Mouse (Mus musculus): ENCODE results near the gene Apoc1.

Gene Apoc1

DNA sequence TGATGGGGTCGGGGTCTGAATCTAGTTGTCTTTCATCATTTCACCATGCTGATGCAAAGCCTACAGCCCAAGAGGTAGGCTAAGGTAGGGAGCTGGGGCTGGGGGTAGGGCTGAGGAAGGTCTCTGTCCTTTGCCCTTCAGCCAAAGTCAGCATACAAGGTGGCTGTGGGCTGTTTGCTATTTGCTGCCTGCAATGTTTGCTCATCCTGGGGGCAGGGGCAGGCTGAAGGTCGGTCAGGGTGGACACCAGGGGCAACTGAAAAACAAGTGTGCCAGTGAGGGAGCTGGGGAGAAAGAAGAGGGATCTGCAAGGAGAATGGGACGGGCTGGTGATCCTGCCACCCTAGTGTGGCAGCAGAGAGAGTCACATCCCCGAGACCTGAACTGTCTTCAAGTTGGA lies 7.1 kb downstream of the Apoc1 start:
- DNase-seq (ENCODE audit: low read depth, low spot score), result no peak

DNA sequence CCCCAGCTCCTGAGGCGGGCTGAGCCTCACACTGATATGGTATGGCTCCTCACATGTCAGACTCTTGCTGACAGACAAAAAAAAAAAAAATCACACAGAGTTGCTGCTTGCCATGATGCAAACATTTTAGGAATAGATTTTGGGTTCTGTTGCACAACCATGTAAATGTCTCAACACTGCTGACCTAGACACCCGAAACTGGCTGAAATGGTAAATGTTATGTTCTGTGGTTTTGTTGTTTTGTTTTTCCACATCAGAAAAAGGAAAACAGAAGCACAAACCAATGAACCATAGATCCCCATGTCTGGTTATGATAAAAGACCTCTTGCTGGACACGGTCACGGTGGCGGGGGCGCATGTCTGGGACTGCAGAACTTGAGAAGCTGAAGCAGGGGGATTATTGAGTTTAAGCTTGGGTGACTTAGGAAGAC lies 8.7 kb downstream of the Apoc1 start:
- DNase-seq (ENCODE audit: low read depth, low spot score), result no peak

DNA sequence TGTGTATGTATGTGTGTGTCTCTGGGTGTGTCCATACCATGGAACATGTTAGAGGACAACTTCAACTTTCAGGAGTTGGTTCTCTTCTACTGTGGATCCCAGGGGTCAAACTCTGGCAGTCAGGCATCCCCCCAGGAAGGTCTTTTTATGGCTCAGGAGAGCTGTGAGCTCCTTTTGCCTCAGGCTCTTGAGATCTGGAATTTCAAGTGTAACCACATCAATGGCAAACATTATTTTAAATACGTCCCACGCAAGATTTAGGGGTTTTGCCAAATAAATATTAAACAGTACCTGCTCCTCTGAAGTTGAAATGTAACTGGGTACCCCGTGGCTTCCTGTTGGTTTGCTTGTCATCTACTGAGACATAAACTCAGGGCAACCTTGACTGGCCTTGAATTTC lies 9.5 kb downstream of the Apoc1 start:
- no peak for DNase-seq (ENCODE audit: low read depth, low spot score)

DNA sequence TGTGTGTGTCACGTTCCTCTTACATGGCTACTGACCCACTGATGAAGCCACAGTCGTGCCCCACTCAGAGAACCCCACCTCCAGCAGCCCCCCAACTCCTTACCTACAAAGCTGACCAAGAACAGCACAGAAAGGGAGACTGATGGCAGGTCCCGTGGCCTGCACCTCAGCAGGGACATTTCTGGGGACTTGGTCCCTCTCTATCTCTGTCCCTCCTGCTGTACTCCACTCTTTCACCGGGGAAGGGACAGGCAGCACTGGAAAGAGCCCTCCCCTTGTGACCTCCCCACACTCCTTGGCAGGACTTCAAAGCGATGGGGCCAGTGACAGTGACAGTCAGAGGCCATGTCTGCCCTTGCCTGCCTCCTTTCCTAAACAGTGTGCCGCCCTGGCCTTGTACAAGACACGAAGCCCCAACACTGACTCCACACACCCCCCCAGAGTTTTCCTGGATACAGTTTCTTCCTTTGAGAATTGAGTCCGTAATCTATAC lies 11.2 kb downstream of the Apoc1 start, which contains the start of the genes Gm44805 and Apoc4:
Gene Gm44805 (minus strand): TSS at position 222 of the 493 bp plus-strand sequence.
Gene Apoc4 (minus strand): TSS at position 278 of the 493 bp plus-strand sequence.
- DNase-seq (ENCODE audit: low read depth, low spot score), result no peak

DNA sequence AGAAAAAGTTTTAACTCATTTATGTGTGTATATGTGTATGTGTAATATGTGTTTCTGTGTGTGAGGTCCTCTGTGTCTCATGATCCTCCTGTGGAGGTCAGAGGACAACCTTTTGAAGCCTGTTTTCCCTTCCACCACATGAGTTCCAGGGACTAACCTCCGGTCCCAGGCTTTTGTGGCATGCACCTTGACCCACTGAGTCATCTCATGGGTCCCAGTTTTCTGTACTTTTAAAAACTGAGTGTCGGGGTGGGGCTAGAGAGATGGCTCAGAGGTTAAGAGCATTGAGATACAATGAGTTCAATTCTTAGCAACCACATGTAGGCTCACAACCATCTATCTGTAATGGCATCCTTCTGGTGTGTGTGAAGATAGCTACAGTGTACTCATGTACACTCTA lies 11.8 kb downstream of the Apoc1 start:
- no peak for DNase-seq (ENCODE audit: low read depth, low spot score)

DNA sequence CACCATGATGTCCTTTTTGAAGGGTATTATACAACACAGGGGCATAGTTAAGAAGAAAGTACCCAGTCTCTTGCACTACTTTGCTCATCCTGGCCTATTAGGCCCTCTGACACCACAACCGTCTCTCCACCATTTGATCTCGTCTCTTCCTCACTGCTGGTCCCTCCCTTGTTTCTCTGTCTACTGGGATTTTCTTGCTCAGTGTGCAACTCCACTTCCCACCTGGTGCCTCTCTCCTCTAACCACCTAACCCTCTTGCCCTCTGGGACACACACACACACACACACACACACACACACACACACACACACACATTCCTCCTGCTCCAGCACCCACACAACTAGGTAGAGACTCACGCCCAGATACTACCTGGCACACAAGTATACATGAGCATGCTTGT lies 13.6 kb downstream of the Apoc1 start:
- no peak for DNase-seq (ENCODE audit: low read depth, low spot score)

DNA sequence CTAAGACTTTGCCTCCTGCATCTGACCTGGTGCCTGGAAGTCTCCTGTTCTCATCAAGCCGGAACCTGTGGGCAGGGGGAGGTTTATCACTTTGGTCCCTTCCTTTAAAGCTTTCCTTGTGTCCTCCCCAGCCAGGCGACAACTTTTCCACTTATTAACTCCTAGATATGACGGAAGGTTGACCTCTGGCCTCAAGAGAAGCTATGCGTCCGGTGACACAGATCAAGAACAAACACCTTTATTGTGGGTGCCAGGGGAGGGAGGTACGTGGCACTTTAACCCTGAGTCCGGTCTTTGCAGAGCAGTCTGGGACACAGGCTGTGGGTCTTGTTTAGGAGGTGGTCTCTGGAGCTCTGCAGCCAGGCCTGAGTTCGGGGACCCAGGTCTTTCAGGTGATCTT lies 14.6 kb downstream of the Apoc1 start, which contains the start of gene Apoc2:
Gene Apoc2 (minus strand): TSS at position 70 of the 400 bp plus-strand sequence.
- DNase-seq (ENCODE audit: low read depth, low spot score), result no peak

DNA sequence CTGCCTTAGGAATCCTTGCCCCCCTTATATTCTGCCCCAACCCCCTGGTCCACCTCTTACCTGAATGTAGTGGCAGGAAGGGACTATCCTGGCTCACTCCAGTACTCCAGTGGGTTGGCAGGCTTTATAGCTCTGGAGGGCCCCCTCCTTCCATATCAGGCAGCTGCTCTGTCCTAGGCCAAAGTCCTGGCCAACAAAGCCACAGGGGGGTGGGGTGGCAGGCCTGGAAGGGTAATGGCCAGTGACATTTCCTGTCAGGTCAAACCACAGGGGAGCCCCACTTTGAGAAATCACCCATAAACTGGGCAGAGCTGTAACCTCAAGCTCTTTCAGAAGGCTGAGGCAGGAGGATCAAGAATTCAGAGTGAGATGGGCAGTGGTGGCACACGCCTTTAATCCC lies 15.8 kb downstream of the Apoc1 start:
- no peak for DNase-seq (ENCODE audit: low read depth, low spot score)

DNA sequence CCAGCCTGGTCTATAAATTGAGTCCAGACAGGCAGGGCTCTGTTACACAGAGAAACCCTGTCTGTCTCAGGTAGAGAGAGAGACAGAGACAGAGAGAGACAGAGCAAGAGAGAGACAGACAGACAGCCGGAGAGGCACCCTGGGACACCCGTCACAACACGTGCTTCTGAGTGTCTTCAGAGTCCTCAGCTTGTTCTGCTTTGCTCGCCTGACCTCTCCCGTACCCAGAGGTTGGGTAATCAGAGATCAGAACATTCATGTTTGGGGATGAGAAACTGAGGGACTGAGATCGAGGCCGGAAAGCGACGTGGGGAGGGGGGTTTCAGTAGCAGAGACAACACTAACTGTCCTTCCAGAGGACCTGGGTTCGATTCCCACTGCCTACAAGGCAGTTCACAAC lies 16.6 kb downstream of the Apoc1 start:
- no peak for DNase-seq (ENCODE audit: low read depth, low spot score)

DNA sequence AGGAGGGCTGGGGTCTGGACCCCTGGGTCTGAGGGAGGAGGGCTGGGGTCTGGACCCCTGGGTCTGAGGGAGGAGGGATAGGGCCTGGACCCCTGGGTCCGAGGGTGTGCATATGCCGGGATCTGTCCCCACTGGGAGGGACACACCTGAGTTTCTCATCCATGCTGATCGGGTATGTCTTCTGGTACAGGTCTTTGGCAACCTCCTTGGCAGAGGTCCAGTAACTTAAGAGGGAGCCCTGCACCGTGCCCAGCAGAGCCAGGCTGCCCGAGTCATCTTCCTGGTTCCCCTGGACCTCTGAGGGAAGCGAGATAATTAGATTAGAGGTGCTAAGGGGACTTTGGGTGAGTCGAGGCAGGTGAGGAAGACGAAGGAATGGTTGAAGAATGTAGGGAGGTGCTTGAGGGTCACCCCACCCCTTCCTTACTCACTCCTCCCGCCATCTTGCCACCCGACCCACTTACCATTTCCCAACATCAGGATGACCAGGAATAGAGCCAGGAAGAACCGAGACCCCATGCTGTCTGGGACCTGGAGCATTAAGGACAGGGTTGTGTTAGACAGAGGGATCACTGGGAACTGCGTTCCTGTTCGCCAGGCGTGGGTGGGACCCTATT lies 19.3 kb downstream of the Apoc1 start:
- DNase-seq (ENCODE audit: low read depth, low spot score), result no peak

DNA sequence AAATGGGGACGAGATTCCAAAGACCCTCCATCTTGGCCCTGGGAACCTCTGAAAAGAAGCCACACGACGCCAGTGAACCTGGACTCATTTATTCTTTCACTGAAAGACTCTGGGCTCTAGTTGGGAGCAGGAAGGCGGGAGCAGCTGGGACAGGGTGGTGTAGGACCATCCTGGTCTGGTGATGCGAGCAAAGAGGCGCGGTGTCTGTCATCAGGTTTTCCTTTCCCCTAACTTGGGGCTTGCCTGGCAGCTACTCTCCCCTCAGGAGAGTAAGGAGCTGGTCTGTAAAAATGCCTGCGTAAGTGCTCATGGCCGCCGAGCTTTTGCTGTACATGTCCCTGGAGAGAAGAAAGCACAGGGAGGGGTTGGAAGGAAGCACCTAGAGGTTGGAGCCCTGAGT lies 20.9 kb downstream of the Apoc1 start:
- no peak for DNase-seq (ENCODE audit: low read depth, low spot score)

DNA sequence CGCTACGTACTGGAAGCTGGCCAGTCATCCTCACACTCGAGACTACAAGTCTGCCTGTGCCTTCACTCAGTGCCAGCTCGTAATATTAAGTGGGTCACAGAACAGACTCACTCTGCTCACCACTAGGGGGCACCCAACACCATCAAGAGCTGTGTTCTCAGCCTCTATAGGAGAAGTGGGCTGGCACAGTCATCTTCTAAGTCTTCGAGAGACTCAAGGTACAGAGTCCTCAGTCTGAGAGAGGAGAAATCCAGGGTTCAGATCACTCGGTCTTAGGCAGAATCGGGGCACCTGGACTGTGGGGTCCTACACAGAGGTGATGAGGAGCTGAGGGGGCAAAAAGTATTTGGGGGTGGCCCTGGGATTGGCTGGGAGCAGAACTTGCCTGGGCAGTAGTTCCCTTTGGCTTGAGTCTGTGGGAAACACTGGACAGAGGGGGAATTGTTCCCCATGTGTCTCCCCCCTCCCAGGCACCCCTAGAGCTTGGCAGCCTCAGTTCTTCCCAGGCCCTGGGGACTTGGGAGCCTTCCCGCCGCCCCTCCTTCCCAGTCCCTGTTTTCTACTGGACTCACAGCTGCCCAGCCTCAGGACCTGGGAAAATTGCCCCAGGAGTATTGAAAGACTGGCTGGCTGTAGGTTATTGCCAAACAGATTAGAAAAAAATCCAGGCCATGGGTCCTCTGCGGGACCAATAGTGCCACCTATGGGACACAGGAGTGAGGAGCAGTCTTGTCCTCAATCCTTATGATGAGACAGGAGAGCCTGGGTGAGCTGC lies 23.3 kb downstream of the Apoc1 start:
- DNase-seq (ENCODE audit: low read depth, low spot score), result peak; percentile 88

DNA sequence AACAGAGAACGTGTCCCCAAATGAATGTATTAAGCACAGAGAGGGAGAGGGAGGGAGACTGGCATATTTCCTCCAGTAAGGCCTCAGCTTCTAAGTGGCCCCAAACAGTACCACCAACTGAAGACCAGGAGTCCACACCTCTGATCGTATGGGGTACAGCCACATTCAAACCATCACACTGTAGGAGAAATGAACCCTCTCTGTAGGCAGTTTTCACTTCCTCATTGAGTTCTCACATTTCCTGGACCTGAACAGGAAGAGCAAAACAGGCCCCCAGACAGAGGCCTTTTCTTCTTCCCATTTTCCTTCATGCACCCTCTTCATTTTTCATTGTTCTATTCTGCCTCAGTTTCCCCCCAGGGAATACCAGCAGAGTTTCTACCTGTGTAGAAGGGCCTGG lies 25.0 kb downstream of the Apoc1 start:
- no peak for DNase-seq (ENCODE audit: low read depth, low spot score)

DNA sequence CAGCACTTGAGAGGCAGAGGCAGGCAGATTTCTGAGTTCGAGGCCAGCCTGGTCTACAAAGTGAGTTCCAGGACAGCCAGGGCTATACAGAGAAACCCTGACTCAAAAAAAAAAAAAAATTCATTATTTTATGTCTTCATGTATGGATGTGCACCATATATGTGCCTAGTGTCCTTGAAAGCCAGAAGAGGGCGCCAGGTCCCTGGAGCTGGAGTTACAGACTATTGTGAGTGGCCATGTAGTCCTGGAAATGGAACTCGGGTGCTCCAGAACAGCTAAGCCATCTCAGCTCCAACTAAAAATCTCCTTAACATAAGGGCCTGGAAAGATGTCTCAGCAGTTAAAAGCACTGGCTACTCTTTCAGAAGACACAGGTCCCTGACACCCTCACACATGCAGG lies 25.7 kb downstream of the Apoc1 start:
- DNase-seq (ENCODE audit: low read depth, low spot score), result no peak

DNA sequence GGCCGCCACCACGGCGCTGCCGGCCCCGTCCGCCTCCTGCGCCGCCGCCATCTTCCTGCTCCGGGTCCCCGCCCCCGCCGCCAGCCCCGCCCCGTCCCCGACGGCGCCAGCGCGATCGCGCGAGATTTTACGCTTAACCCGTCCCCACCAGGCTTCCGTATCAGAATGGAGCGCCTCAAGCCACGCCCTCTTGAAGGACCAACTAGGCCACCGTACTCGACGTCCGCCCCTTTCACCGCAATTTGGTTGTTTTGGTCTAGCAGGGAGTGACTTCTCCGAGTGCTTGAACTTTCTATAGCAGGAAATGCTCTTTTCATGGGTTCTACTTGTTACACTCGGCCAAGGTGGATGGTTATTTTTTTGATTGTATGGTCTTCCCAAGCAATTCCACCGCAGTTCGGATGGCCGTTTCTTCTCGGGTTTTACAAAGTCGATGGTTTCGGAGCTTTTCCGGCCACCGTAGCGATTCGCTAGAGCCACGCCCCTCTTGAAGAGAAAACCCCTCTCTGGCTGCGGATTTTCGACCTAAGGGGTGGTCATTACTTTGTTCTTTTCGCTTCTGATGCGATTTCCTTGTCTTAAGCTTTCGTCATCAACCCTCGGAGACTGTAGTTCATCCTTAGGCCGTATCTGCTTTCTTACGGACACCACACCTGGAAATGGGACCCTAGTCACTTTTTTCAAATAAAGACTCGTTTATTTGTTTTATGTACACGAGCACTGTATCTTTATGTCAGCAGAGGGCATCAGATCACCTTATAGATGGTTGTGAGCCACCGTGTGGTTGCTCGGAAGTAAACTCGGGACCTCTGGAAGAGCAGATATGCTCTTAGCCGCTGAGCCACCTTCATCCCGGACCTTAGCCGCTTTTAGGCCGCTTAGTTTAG lies 27.3 kb downstream of the Apoc1 start, which contains the start of gene Clptm1:
Gene Clptm1 (minus strand): TSS at position 79 of the 887 bp plus-strand sequence.
- peak; percentile 98 for DNase-seq (ENCODE audit: low read depth, low spot score)

DNA sequence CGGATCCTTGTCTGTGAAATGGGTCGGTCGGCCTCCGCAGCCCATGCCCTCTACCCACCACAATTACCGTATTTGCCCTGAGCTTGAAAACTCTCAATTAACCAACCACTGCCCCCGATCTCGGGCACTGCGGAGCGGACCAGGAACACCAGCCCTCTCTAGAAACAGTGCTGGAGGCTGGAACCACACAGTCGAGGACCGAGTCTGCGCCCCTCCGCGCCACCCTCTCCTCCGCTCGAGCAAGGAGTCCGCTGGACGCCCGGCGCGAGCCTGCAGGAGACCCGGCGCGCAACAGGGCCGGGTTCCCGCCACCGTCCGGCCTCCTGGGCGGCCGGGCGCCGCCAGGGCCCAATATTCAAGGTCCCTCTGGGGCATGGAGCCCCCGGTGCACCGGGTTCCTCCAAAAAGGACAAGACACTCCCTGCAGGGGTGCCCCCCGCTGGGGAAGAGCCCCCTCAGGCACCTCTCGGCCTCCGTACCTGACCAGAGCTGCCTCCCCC lies 28.0 kb downstream of the Apoc1 start:
- DNase-seq (ENCODE audit: low read depth, low spot score), result no peak

DNA sequence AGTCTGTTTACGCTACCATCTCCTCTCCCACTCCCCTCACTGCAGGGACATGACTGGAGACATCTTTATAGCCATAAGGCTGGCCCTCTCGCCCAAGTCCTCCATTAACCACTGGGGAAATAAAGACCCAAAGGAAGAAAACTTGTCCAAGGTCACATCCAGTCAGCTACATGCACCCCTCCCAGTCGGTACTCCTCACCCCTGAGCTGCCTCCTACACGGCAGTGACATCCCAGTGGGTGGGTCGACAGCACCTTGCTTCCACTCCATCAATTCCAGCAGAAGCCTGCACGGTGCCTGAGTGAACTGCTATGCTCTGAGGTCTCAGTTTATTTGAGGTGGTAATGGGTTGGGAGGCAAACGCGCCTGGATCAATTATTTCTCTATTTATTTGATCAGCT lies 28.5 kb downstream of the Apoc1 start:
- peak; percentile 13 for DNase-seq (ENCODE audit: low read depth, low spot score)

DNA sequence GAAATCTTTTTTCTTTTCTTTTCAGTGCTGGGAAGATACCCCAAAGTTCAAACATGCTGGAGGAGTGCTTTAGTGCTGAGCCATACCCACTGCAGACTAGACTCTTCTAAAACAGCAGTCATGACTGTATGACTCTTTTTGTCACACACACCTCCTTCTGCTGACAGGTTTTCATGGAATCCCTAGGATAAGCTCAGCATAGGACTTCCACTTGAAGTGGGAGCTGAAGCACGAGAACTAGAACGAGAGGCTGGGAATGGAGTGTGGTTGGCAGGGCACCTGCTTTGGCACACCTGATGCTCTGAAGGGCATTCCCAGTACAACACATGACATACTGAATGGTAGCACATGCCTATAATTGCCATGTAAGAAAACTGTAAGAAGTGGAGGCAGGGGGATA lies 39.8 kb downstream of the Apoc1 start:
- no peak for DNase-seq (ENCODE audit: low read depth, low spot score)

DNA sequence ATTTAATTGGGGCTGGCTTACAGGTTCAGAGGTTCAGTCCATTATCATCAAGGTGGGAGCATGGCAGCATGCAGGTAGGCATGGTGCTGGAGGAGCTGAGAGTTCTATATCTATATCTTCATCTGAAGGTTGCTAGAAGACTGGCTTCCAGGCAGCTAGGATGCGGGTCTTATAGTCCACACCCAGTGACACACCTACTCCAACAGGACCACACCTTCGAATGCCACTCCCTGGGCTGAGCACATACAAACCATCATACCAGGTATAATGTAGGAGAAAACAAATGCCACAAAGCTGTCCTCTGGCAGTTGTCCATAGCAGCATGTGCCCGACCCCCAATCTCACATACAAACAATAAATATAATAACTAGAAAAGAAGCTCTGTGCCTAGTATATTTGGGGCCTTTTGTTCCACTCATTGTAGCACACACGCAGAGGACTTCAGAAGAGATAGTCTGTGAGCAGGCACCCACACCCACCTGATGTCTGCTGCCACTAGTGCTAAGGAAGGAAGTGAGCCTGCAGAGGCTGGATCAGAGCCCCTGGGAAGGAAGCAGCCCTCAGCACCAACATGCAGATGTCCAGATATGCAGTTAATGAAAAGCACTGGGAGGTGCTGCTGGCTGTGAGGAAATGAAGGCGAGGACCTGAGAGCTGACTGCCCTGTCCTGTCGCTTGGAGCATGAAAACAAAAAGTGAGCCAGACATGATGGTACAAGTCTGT lies 41.2 kb downstream of the Apoc1 start:
- DNase-seq (ENCODE audit: low read depth, low spot score), result no peak

DNA sequence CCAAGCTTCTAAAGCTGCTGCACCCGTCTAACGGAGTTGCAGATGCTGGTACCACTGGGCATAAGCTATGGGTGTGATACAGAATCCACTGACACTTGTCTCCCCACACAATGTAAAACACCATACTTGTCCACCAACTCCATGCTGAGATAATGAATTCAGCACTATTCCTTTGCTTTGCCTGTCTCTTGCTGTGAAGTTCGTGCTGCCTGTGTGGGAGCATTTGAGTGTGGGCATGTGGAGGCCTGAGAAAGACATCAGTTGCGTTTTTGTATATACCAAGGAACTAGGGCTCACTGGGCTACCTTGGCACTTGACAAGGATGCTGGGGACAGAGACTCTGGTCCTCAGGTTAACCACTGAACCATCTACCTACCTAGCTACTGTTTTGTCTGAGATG lies 51.2 kb downstream of the Apoc1 start:
- no peak for DNase-seq (ENCODE audit: low read depth, low spot score)

Measured in CD4-positive helper T cell, adult 2 months (primary cell).